Mouse (Mus musculus): ENCODE data around the gene Slc10a6.
A peak's percentile ranks its signal among the peaks of the same experiment; 100 is the strongest.

Slc10a6 gene

GRCm38 (mm10) chr5:103629111-103629764, at the start of gene Slc10a6:
Slc10a6 (minus strand) TSS chr5:103629403.
- no peak for DNase-seq (ENCODE audit: extremely low spot score, low spot score)

DNA sequence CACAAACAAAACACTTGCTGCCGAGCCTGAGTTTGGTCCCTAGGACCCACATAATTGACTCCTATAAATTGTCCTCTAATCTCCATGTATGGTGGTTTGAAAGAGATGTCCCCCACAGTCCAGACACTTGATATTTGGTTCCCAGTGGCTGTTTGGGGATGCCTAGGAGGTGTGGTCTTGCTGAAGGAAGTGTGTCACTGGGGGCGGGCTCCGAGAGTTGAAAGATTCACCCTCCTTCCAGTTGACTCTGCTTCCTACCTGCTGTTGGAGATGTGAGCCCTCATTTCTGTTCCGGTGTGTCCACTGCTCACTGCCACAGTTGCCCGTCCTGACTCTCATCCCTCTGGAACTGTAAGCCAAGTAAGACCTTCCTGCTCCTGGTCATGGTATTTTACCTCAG, 49.8 kb upstream of the Slc10a6 start:
- no peak for DNase-seq (ENCODE audit: extremely low spot score, low spot score)

- DNase-seq (ENCODE audit: extremely low spot score, low spot score) = no peak
Measured at GRCm38 (mm10) chr5:103677894-103678293, 48.7 kb upstream of the Slc10a6 start.

DNA sequence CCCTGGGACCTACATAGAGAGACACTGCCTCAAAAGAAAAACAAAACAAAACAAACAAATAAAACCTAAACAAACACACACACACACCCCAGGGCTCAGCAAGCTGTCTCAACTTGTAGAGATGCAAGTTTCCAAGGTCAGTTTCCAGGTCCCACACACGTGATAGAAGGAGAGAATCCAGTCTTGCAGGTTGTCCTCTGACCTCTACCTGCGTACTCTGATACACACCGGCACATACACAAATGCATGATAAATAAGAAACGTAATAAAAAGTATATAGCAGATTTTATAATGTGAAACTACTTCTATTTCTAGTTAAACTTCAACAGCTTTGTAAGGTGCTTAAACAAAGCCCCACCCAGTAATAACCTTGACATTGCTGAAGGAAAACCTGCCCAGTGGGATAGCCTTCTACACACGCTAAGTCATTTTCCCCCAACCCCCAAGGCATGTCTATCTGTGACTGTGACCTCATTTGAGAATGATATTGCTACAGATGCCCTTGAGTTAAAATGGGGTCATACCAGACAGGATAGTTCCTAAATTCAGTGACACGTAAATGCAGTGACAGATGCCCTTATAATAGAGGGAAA, 47.2 kb upstream of the Slc10a6 start:
- no peak for DNase-seq (ENCODE audit: extremely low spot score, low spot score)

DNA sequence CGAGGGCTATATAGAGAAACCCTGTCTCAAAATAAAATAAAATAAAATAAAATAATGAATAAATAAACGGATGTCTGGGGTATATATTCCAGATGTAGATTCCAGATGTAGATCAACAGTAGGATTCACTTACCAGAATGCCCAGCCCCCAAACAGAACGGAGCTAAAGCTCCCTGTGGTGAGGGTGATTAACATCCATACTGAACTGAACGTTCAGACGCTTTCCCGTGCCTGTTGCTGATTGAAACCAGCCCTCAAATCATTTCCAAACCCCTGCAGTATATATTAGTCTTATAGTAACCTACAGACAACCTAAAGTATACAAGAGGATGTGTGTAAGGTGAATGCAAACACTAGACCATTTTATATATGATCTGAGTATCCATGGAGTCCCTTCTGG, 45.3 kb upstream of the Slc10a6 start:
- no peak for DNase-seq (ENCODE audit: extremely low spot score, low spot score)

DNA sequence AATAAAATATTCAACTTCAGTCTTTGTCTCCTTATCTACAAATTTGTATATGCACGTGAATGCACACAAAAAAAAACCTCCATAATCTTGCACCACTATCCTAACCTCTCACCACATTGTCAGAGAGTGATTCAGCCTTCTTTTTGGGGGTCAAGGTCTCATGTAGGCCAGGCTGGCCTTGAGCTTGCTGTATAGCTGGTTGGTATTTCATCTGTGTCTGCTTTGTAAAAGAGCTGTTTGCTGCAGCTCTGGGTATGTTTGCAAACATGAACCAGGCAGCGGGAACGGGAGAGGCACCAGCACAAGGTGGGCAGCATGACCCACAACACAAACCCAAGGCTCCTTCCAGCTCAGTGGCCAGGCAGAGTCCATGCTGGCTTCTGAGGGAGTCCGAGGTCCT, 44.4 kb upstream of the Slc10a6 start:
- DNase-seq (ENCODE audit: extremely low spot score, low spot score) = no peak

DNA sequence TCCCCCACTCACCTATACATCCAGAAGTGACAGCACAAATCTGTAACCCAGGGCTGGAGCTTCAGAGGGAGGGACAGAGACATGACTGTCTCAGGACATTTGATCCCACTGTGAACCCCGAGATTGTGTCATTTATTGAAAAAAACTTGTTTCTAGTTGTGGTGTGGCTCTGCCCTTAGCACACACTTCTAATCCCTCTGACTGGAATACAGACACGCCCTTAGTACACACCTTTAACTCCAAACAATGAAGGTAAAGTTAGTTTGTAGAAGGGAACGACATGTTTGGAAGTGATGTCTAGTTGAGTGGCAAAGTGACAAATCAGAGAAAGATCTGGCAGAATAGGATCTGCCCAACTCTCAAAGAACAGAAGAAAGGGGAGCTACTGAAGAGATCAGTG, 42.7 kb upstream of the Slc10a6 start:
- DNase-seq (ENCODE audit: extremely low spot score, low spot score) = no peak

DNA sequence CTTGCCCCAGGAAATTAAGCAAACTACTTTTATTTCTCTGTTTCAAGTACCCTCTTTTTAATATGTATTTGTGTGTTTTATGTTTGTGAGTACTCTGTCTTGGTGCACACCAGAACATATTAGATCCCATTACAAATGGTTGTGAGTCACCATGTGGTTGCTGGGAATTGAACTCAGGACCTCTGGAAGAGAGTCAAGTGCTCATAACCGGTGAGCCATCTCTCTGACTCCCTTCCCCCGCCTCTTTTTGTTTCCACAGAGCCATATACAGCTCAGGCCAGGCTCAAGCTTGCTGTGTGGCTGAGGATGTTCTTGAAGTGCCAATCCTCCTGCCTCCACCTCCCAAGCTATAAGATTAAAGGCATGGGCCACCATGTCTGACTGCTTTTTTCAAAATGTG, 36.7 kb upstream of the Slc10a6 start:
- DNase-seq (ENCODE audit: extremely low spot score, low spot score) = no peak

GRCm38 (mm10) chr5:103664932-103665331, 35.7 kb upstream of the Slc10a6 start:
- no peak for DNase-seq (ENCODE audit: extremely low spot score, low spot score)

GRCm38 (mm10) chr5:103659571-103659970, 30.4 kb upstream of the Slc10a6 start:
- DNase-seq (ENCODE audit: extremely low spot score, low spot score) = no peak

DNA sequence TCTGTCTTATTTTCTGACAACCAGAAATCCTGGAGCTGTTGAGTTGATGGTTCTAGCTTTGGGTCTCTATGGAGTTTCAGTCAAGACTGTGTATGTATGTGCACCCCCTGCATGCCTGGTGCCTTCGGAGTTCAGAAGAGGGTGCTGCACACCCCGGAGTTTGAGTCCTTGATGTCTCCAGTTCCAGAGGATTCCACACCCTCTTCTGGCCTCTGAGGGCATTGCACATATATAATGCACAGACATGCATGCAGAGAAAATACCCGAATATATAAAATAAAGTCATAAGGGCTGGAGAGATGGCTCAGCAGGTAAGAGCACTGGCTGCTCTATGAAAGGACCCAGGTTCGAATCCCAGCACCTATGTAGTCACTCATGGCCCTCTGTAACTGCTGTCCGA, 29.7 kb upstream of the Slc10a6 start:
- DNase-seq (ENCODE audit: extremely low spot score, low spot score) = no peak

DNA sequence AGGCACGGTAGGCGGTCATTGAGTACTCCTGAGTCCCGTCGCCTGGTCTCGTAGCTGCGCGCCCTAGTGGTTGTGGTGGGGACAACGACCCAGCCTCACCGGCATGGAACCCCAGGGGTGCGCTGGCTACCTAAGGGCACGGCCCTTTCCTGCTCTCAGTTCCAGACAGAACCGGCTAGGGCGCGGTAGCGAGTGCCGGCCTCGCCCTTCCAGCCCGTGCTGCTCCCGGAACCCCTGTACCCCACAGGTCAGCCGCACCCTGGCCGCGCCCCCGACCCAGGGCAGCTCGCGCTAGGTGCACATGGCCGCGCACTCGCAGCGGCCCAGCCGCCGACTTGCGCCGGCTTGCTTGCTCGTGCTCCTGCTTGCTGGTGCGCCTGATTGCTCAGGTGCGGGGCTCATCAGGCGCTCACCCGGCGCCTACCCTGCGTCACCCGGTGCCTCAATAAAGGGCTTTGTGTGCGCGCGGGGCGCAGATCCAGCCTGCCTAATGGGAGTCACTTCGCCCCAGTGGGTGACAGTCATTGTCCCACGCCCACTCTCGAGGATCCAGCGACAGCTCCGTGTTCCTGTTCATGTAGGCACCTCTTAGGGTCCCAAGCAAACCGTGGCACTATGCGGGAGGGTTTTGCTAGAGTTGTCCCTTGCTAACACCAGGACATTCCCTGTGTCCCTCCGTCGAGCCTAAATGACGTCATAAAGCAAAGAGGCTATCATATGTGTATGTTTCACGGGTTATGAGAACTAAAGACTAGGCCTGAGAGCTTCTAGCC, 26.3 kb upstream of the Slc10a6 start, which contains the start of gene 1700016H13Rik:
Gene 1700016H13Rik, minus strand, starts transcription at position 665 of the 773 bp plus-strand sequence.
- peak; percentile 84 for DNase-seq (ENCODE audit: extremely low spot score, low spot score)

- no peak for DNase-seq (ENCODE audit: extremely low spot score, low spot score)
Measured at GRCm38 (mm10) chr5:103654780-103655179, 25.6 kb upstream of the Slc10a6 start.

- DNase-seq (ENCODE audit: extremely low spot score, low spot score) = peak; percentile 50
Measured at GRCm38 (mm10) chr5:103654225-103654624, 25.0 kb upstream of the Slc10a6 start.

DNA sequence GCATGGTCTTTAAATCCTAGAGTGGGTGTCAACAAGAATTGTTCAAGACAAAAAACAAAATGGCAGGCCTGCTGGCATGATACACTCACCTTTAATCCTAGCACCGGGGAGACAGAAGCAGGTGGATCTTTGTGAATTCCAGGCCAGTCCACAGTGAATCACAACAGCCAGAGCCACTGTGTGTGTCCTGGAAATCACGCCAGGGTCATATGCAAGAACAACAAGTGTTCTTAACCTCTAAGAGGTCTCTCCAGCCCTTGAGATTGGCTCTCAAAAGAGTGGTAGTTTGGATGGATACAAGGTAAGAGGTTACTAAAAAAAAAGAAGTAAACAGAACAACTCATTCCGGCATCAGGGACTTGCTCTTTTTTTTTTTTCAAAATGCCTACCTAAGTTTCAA, 18.1 kb upstream of the Slc10a6 start:
- no peak for DNase-seq (ENCODE audit: extremely low spot score, low spot score)

- no peak for DNase-seq (ENCODE audit: extremely low spot score, low spot score)
Measured at GRCm38 (mm10) chr5:103644167-103644566, 15.0 kb upstream of the Slc10a6 start.

DNA sequence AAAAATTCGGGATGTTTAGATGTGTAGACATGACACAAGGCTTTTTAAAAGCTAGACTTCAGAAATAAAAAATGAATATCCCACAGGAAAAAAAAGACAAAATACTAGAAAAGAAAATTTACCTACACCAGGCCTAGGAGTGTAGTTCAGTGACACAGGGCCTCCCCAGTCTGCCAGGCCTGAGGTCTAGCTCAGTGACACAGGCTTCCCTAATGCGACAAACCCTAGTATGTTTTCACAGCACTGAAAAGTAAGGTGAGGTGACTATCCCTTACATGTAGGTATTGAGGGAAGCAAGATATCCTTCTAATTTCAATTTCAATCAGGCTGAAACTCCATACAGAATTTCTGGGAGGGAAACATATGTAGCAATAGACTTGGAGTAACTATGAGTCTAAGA, 8.0 kb upstream of the Slc10a6 start:
- no peak for DNase-seq (ENCODE audit: extremely low spot score, low spot score)

GRCm38 (mm10) chr5:103629854-103630580, 814 bp upstream of the Slc10a6 start:
- no peak for DNase-seq (ENCODE audit: extremely low spot score, low spot score)

GRCm38 (mm10) chr5:103628499-103628898, 704 bp downstream of the Slc10a6 start:
- DNase-seq (ENCODE audit: extremely low spot score, low spot score) = no peak

DNA sequence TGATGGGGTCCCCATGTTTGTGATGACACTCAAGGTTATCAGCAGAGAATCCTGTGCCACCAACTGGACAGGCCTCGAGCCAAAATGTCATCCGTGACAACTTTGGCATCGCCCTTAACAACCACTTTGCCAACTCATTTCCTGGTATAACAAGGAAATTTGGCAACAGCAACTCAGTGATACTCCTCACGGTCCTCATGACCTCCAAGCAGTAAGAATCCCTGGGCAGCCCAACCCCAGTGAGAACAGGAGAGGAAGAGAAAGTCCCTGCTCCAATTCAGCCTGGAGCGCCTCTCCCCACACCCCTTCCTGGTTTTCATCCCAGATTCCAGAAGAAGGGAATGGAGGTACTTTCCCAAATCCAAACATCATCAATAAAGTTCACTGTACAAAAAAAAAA, 4.4 kb downstream of the Slc10a6 start:
- no peak for DNase-seq (ENCODE audit: extremely low spot score, low spot score)

DNA sequence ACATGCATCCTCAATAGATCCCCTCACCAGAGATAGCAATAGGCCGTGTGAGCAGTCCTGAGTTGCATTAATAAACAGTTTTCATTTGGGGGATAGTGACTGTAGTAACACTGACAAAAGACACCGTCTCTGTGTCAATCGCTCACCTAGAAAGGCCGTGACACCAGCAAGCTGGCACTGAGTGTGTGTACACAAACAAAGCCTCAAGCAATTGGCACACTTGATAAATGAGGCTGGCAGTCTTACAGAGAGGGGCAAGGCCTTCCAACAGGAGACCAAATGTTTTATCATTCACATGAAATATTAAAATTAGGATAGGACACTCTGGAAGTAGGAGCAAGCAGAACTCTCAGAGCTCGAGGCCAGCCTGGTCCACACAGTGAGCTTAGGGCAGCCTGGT, 6.9 kb downstream of the Slc10a6 start:
- no peak for DNase-seq (ENCODE audit: extremely low spot score, low spot score)
